In genomic region chr14:30716953-30717285, GRCm38 (mm10) we compare ENCODE assay signal across 7 mouse cellular contexts. TPM values are rescaled to one million over a fixed set of nuclear protein-coding genes. Genes with fewer than 3 reads are reported as not detected.
DNase-seq lines count a peak whose midpoint lies in the region; ATAC-seq lines count a peak whose summit lies in the region.

No protein-coding gene starts in this region.

- DNase-seq in 3T3-L1 (ENCODE audit: low read depth, low spot score): peak; percentile 32
- peak; percentile 70 for DNase-seq in A20 (ENCODE audit: low read depth, low spot score)
- DNase-seq in urinary bladder, postnatal 4 days (ENCODE audit: low spot score in 2 of 2): no peak
- no peak for DNase-seq in ovary, adult 18-20 months (ENCODE audit: low spot score)

- H3K9me3 ChIP-seq in embryonic facial prominence, embryonic 12.5 days: no peaks in the 10 kb centered on the region
- no peaks in the 10 kb centered on the region for H3K9me3 ChIP-seq in intestine, embryonic 15.5 days

- 5% methylated on average over 7 of the region's 7 CpGs for WGBS in embryonic facial prominence, embryonic 12.5 days
- 12% methylated on average over 7 of the region's 7 CpGs for WGBS in intestine, embryonic 15.5 days

- no peak overlapping the region for H3K27ac ChIP-seq in embryonic facial prominence, embryonic 12.5 days
- no peak overlapping the region for H3K27ac ChIP-seq in intestine, embryonic 15.5 days

- peak overlapping the region; percentile 85 for H3K4me3 ChIP-seq in embryonic facial prominence, embryonic 12.5 days
- H3K4me3 ChIP-seq in intestine, embryonic 15.5 days (replicated peaks): peak overlapping the region; percentile 95

- H3K4me2 ChIP-seq in embryonic facial prominence, embryonic 12.5 days (replicated peaks): peak overlapping the region; percentile 79
- peak overlapping the region; percentile 91 for H3K4me2 ChIP-seq in intestine, embryonic 15.5 days (replicated peaks)

- H3K27me3 ChIP-seq in embryonic facial prominence, embryonic 12.5 days: peaks cover 8% of the 10 kb centered on the region
- H3K27me3 ChIP-seq in intestine, embryonic 15.5 days (replicated peaks): peaks cover 9% of the 10 kb centered on the region; the same call in 1 of the 2 replicates

- ATAC-seq in embryonic facial prominence, embryonic 12.5 days (ENCODE audit: insufficient number of reproducible peaks, insufficient read depth, low FRiP score, low TSS enrichment): no peak
- no peak for ATAC-seq in intestine, embryonic 15.5 days
- peak; percentile 16; the same call in 1 of the 2 replicates for ATAC-seq in megakaryocyte, adult 5-6 weeks (ENCODE audit: poor library complexity, severe bottlenecking)

- H3K36me3 ChIP-seq in embryonic facial prominence, embryonic 12.5 days: no peaks in the 10 kb centered on the region
- H3K36me3 ChIP-seq in intestine, embryonic 15.5 days: no peaks in the 10 kb centered on the region

- peaks cover 5% of the 10 kb centered on the region; the same call in 1 of the 2 replicates for H3K4me1 ChIP-seq in embryonic facial prominence, embryonic 12.5 days
- H3K4me1 ChIP-seq in intestine, embryonic 15.5 days (replicated peaks): peaks cover 9% of the 10 kb centered on the region; the same call in 1 of the 2 replicates

- peak overlapping the region; percentile 88 for H3K9ac ChIP-seq in embryonic facial prominence, embryonic 12.5 days
- H3K9ac ChIP-seq in intestine, embryonic 15.5 days: peak overlapping the region; percentile 85

RNA-seq across cellular contexts. Expression of gene Sfmbt1, which starts 2.3 kb away (rescaled TPM):
- 17.0 and 17.9 TPM in 2 replicates for polyA plus RNA-seq in embryonic facial prominence, embryonic 12.5 days (2016; fragmentation: Nextera tagmentation; extraction: Ambion mirVana)
- 11.4 and 12.3 TPM in 2 replicates for polyA plus RNA-seq in intestine, embryonic 15.5 days (2015; fragmentation: Nextera tagmentation; extraction: Ambion mirVana)
- total RNA-seq in megakaryocyte, adult 5-6 weeks (2015): 6.5 and 7.0 TPM in 2 replicates
- total RNA-seq in megakaryocyte, adult 5-6 weeks (2017): 7.3 and 7.6 TPM in 2 replicates

Comparison
In these comparisons a context has a peak if more than half of its experiments do, and no peak if none do; other contexts are left out.
1. DNase-seq: peak in 3T3-L1 (single experiment) and A20 (single experiment); none in urinary bladder, postnatal 4 days (0 of 2) and ovary, adult 18-20 months (single experiment).